Mouse (Mus musculus): ENCODE measurements at regions not wholly inside any gene's neighbourhood (a gene's known extent, or its start where the extent isn't known, plus 50 kb on each side); places are given as distances from the start of the nearest gene placed in this dataset.

DNA sequence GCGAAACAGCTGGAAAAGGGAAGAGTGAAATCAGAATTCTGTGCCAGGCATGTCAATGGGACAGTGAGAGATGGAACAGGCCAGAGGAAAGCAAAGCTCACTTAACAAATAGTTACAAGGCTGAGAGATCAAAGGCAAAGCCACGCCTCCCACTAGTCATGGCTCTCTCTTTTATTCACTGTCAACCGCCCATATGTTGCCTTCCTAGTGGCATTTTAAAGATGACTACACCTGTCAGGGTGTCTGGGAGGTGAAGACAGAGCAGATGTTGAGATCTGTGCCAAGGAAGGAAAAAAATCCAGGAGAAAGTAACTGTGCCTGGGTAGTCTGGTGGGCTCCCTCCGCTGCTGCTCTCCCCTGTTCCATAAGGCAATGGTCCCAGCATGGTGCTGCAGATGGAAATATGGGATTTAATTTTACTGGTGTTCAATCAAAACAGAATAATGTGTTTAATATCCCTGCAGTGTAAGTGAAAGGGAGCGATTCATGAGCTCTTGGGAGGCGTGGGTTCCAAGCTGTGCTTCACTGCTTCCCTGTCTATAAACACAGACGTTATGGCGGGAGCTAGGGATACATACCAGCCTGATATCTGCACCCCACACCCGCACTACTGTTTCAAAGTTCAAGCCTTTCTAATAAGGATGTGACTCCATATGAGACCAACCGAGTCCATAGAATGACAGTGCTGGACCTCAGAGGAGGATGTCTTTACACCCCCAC lies 620.0 kb upstream of the Camk1g start:
- no peaks in the 10 kb centered on the region for H3K79me2 ChIP-seq (ENCODE audit: control insufficient read depth, insufficient read depth)
- H3K36me3 ChIP-seq (ENCODE audit: control insufficient read depth, insufficient read depth): no peaks in the 10 kb centered on the region
- H3K4me2 ChIP-seq (ENCODE audit: low read depth): no peak overlapping the region
- TF ChIP-seq MYOD1 (IDR thresholded peaks at IDR 0.05; ENCODE audit: control insufficient read depth in 1 of 3, insufficient read length in 2 of 3, low read depth in 2 of 3) (no peak), REST (IDR thresholded peaks at IDR 0.05; ENCODE audit: insufficient read depth, insufficient read length) (no peak), CEBPB (IDR thresholded peaks at IDR 0.05; ENCODE audit: insufficient read depth, poor library complexity, severe bottlenecking) (no peak), TCF12 (IDR thresholded peaks at IDR 0.05; ENCODE audit: insufficient read depth, poor library complexity, severe bottlenecking) (no peak)
- no peak overlapping the region for H3ac ChIP-seq (ENCODE audit: control insufficient read depth, insufficient read length)
- no peaks in the 10 kb centered on the region for H3K27me3 ChIP-seq (ENCODE audit: control insufficient read depth, insufficient read depth, insufficient read length)
- no peak overlapping the region for H3K4me3 ChIP-seq

DNA sequence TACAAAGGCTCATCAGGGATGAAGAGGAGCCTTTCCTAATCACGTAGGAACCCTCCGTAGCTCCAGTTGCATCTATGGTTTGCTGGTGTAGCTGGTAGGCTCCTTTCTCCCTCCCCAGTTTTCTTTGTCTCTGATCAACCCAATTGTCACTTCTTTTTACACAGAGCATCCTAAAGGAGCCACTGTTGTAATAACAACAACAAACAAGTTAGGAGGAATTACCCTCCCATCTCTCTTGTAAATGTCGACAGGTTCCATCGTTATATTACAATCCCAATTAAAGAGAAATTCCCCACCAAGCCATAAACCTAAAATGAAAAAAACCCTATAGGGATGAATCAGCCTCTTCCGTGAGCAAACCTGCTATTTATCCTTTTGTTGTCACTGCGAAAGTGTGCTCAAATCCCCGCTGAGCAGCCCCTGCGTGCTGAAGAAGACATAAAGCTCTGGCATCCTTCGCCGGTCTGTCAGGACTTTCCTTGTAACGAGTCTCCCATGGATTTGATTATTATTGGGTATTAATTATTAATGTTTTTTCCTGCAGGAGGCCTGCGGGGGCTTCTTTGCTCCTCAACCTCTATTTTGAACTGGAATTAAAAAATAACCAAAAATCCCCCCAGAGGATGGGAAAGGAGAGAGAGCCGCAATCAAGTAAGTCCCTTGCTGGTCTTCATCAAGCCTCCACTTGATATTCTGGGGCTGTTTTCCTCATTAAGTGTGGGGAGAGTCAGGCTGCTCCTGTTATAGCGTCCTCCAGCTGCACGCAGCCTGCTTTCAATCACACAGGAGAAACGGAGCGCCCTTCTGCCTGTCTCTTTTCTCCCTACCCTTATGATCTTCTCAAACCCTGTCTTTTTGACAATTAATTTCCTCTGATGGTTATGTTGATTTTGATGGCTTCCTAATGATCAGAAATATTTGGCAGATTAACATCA lies 619.1 kb upstream of the Camk1g start:
- Histone ChIP-seq H3ac (ENCODE audit: control insufficient read depth, insufficient read length) (no peak overlapping the region), H3K27me3 (ENCODE audit: control insufficient read depth, insufficient read depth, insufficient read length) (no peaks in the 10 kb centered on the region), H3K36me3 (ENCODE audit: control insufficient read depth, insufficient read depth) (no peaks in the 10 kb centered on the region), H3K4me3 (no peak overlapping the region), H3K79me2 (ENCODE audit: control insufficient read depth, insufficient read depth) (no peaks in the 10 kb centered on the region), H3K4me2 (ENCODE audit: low read depth) (no peak overlapping the region)
- no peak for TF ChIP-seq TCF3 (IDR thresholded peaks at IDR 0.05; ENCODE audit: insufficient read length, low read depth)
- TF ChIP-seq USF1 (IDR thresholded peaks at IDR 0.05; ENCODE audit: low read depth): no peak
- no peak for TF ChIP-seq CEBPB (IDR thresholded peaks at IDR 0.05; ENCODE audit: insufficient read depth, poor library complexity, severe bottlenecking)
- no peak for TF ChIP-seq MAX (IDR thresholded peaks at IDR 0.05; ENCODE audit: low read depth)

DNA sequence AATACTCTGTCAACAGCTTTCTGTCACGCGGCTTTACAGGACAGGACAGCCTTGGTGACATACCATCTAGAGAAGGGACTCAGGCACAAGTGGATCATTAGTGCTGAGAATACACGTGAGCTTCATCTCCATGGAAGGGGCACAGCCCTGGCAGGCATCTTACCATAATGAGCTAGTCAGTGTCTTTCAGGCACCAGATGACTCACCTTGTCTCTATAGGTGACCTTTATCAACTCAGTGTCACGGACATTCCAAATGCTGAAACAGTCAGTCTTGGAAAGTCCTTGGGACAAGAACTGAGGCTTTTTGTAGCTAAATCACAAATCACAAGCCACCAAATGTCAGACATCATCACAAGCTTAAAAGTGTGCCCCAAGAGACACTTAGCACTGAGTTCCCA lies 610.5 kb upstream of the Camk1g start:
- Histone ChIP-seq H3K36me3 (ENCODE audit: control insufficient read depth, insufficient read depth) (no peaks in the 10 kb centered on the region), H3K4me3 (no peak overlapping the region), H3K79me2 (ENCODE audit: control insufficient read depth, insufficient read depth) (no peaks in the 10 kb centered on the region), H3ac (ENCODE audit: control insufficient read depth, insufficient read length) (no peak overlapping the region), H3K4me2 (ENCODE audit: low read depth) (no peak overlapping the region), H3K27me3 (ENCODE audit: control insufficient read depth, insufficient read depth, insufficient read length) (no peaks in the 10 kb centered on the region)
- no peak for TF ChIP-seq MYOG (IDR thresholded peaks at IDR 0.05; ENCODE audit: control insufficient read depth in 1 of 3, insufficient read depth in 1 of 3, insufficient read length in 2 of 3, low read depth in 2 of 3)
- TF ChIP-seq TCF12 (IDR thresholded peaks at IDR 0.05; ENCODE audit: insufficient read depth, poor library complexity, severe bottlenecking): no peak
- no peak for TF ChIP-seq SRF (IDR thresholded peaks at IDR 0.05; ENCODE audit: control insufficient read depth, insufficient read length, low read depth)
- TF ChIP-seq USF1 (IDR thresholded peaks at IDR 0.05; ENCODE audit: low read depth): no peak
- TF ChIP-seq MAX (IDR thresholded peaks at IDR 0.05; ENCODE audit: low read depth): no peak
- TF ChIP-seq CEBPB (IDR thresholded peaks at IDR 0.05; ENCODE audit: insufficient read depth, poor library complexity, severe bottlenecking): no peak
- no peak for TF ChIP-seq REST (IDR thresholded peaks at IDR 0.05; ENCODE audit: insufficient read depth, insufficient read length)
- no peak for TF ChIP-seq MYOD1 (IDR thresholded peaks at IDR 0.05; ENCODE audit: control insufficient read depth in 1 of 3, insufficient read length in 2 of 3, low read depth in 2 of 3)
- no peak for TF ChIP-seq POLR2A (IDR thresholded peaks at IDR 0.05; ENCODE audit: insufficient read length, low read depth)
- no peak for TF ChIP-seq E2F4 (IDR thresholded peaks at IDR 0.05; ENCODE audit: insufficient read depth)
- no peak for TF ChIP-seq POLR2AphosphoS2 (IDR thresholded peaks at IDR 0.05; ENCODE audit: insufficient read length, low read depth)
- no peak for TF ChIP-seq TCF3 (IDR thresholded peaks at IDR 0.05; ENCODE audit: insufficient read length, low read depth)

DNA sequence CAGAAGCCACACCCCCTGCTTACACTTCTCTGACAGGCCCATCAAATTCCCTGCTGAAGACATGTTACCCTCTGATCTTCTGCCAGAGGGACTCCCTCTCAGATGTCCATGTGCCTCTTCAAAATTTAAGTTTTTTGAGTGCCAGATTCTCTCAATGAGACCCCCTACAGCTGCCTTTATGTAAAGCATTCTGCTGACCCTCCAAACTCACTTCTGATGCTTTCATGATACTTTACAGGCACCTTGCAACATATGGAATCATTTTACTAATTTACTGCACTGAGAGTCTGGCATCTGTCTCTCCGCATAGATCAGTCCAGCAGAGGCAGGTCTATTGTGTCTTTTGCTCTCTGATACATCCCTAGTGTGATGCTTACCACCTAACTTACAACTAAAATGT lies 601.4 kb upstream of the Camk1g start:
- Histone ChIP-seq H3K79me2 (ENCODE audit: control insufficient read depth, insufficient read depth) (no peaks in the 10 kb centered on the region), H3K27me3 (ENCODE audit: control insufficient read depth, insufficient read depth, insufficient read length) (no peaks in the 10 kb centered on the region), H3K36me3 (ENCODE audit: control insufficient read depth, insufficient read depth) (no peaks in the 10 kb centered on the region), H3K4me3 (no peak overlapping the region), H3ac (ENCODE audit: control insufficient read depth, insufficient read length) (no peak overlapping the region), H3K4me2 (ENCODE audit: low read depth) (no peak overlapping the region)
- TF ChIP-seq E2F4 (IDR thresholded peaks at IDR 0.05; ENCODE audit: insufficient read depth) (no peak), SRF (IDR thresholded peaks at IDR 0.05; ENCODE audit: control insufficient read depth, insufficient read length, low read depth) (no peak), MYOG (IDR thresholded peaks at IDR 0.05; ENCODE audit: control insufficient read depth in 1 of 3, insufficient read depth in 1 of 3, insufficient read length in 2 of 3, low read depth in 2 of 3) (no peak), TCF3 (IDR thresholded peaks at IDR 0.05; ENCODE audit: insufficient read length, low read depth) (no peak), USF1 (IDR thresholded peaks at IDR 0.05; ENCODE audit: low read depth) (no peak), MYOD1 (IDR thresholded peaks at IDR 0.05; ENCODE audit: control insufficient read depth in 1 of 3, insufficient read length in 2 of 3, low read depth in 2 of 3) (no peak), CEBPB (IDR thresholded peaks at IDR 0.05; ENCODE audit: insufficient read depth, poor library complexity, severe bottlenecking) (no peak), POLR2AphosphoS2 (IDR thresholded peaks at IDR 0.05; ENCODE audit: insufficient read length, low read depth) (no peak), TCF12 (IDR thresholded peaks at IDR 0.05; ENCODE audit: insufficient read depth, poor library complexity, severe bottlenecking) (no peak), MAX (IDR thresholded peaks at IDR 0.05; ENCODE audit: low read depth) (no peak), POLR2A (IDR thresholded peaks at IDR 0.05; ENCODE audit: insufficient read length, low read depth) (no peak)

All from myocyte (in vitro differentiated cells).